Comparison of ENCODE assay signal across 23 mouse cellular contexts in the genomic region with DNA sequence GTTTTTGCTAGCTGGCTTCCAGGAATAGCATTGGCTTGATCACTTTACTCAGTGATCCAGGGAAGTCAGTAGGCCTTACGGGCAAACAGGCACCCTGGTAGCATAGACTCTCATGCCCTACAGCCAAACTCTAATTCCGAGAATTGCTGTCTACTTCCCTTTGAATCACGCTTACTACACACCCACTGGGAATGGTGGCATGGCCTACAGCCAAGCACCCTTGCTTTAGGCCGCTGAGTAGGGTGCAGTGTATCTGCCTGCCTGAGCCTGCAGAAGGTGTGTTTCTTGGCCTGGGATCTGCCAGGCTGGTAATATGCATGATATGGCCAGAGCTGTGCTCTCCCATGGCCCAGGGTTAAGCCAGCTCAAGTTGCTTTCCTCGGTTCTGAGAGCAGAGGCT. TPM values are rescaled to one million over a fixed set of nuclear protein-coding genes. Genes with fewer than 3 reads are reported as not detected.
DNase-seq lines count a peak whose midpoint lies in the region; ATAC-seq and TF ChIP-seq lines count a peak whose summit lies in the region.
"Had no signal": no experiment of that assay in that cellular context is flagged by ENCODE, and none has a peak within 500 bp of the region (broad histone marks: within the 10 kb centered on the region; RNA-seq: fewer than 3 reads in every experiment).

No protein-coding gene starts in this region.

- ATAC-seq in kidney, embryonic 16.5 days (ENCODE audit: low FRiP score, low TSS enrichment) = no peak
- no peak for ATAC-seq in midbrain, postnatal 0 days (ENCODE audit: low FRiP score)
- no peak for ATAC-seq in heart, embryonic 11.5 days (replicated peaks; ENCODE audit: insufficient number of reproducible peaks, low FRiP score, low TSS enrichment)
- ATAC-seq: forebrain, embryonic 15.5 days; hindbrain, embryonic 16.5 days; intestine, embryonic 16.5 days; lung, postnatal 0 days; midbrain, embryonic 13.5 days had no signal

- H3K9ac ChIP-seq in kidney, embryonic 16.5 days (replicated peaks; ENCODE audit: low read length) = no peak overlapping the region
- H3K9ac ChIP-seq in midbrain, postnatal 0 days (replicated peaks; ENCODE audit: low read length, poor library complexity, severe bottlenecking) = no peak overlapping the region
- H3K9ac ChIP-seq in heart, embryonic 11.5 days (ENCODE audit: low read depth, low read length) = no peak overlapping the region
- H3K9ac ChIP-seq: embryonic facial prominence, embryonic 12.5 days; forebrain, embryonic 15.5 days; heart, embryonic 15.5 days; liver, embryonic 15.5 days; midbrain, embryonic 13.5 days had no signal

- no peak overlapping the region for H3K4me3 ChIP-seq in kidney, embryonic 16.5 days (ENCODE audit: low read length)
- H3K4me3 ChIP-seq in midbrain, postnatal 0 days (ENCODE audit: low read depth, low read length) = no peak overlapping the region
- H3K4me3 ChIP-seq in heart, embryonic 11.5 days (ENCODE audit: low read depth, low read length) = no peak overlapping the region
- H3K4me3 ChIP-seq: embryonic facial prominence, embryonic 12.5 days; erythroblast, embryonic 14.5 days; forebrain, embryonic 15.5 days; heart, adult 2 months; heart, embryonic 15.5 days; left cerebral cortex, adult 2 months; liver, embryonic 15.5 days; midbrain, embryonic 13.5 days had no signal

- no peak overlapping the region for H3K27ac ChIP-seq in kidney, embryonic 16.5 days (ENCODE audit: low read length)
- no peak overlapping the region for H3K27ac ChIP-seq in midbrain, postnatal 0 days (ENCODE audit: low read depth, low read length)
- no peak overlapping the region for H3K27ac ChIP-seq in heart, embryonic 11.5 days (ENCODE audit: low read depth, low read length)
- H3K27ac ChIP-seq: embryonic facial prominence, embryonic 12.5 days; forebrain, embryonic 15.5 days; heart, adult 2 months; heart, embryonic 15.5 days; left cerebral cortex, adult 2 months; liver, embryonic 15.5 days; midbrain, embryonic 13.5 days had no signal

- H3K36me3 ChIP-seq in kidney, embryonic 16.5 days (ENCODE audit: insufficient read depth, low read length) = no peaks in the 10 kb centered on the region
- no peaks in the 10 kb centered on the region for H3K36me3 ChIP-seq in midbrain, postnatal 0 days (ENCODE audit: insufficient read depth, low read length)
- H3K36me3 ChIP-seq in heart, embryonic 11.5 days (ENCODE audit: control insufficient read depth, insufficient read depth, low read length) = no peaks in the 10 kb centered on the region
- H3K36me3 ChIP-seq: embryonic facial prominence, embryonic 12.5 days; forebrain, embryonic 15.5 days; heart, embryonic 15.5 days; liver, embryonic 15.5 days; midbrain, embryonic 13.5 days had no signal

- peaks cover 5% of the 10 kb centered on the region; the same call in 1 of the 2 replicates for H3K4me1 ChIP-seq in kidney, embryonic 16.5 days (ENCODE audit: insufficient read depth, low read length)
- H3K4me1 ChIP-seq in midbrain, postnatal 0 days (ENCODE audit: insufficient read depth, low read length) = no peaks in the 10 kb centered on the region
- H3K4me1 ChIP-seq in heart, embryonic 11.5 days (ENCODE audit: control insufficient read depth, insufficient read depth, low read length) = peaks cover 11% of the 10 kb centered on the region; the same call in 1 of the 2 replicates
- H3K4me1 ChIP-seq: embryonic facial prominence, embryonic 12.5 days; forebrain, embryonic 15.5 days had no signal

- no peak for TF ChIP-seq CTCF in midbrain, postnatal 0 days (IDR thresholded peaks at IDR 0.05)

- WGBS in kidney, embryonic 16.5 days = 81% methylated on average over 5 of the region's 5 CpGs
- WGBS in midbrain, postnatal 0 days = 79% methylated on average over 5 of the region's 5 CpGs
- WGBS in heart, embryonic 11.5 days (ENCODE audit: insufficient replicate concordance) = 78% methylated on average over 5 of the region's 5 CpGs

- no peaks in the 10 kb centered on the region for H3K27me3 ChIP-seq in kidney, embryonic 16.5 days (ENCODE audit: insufficient read depth, low read length)
- no peaks in the 10 kb centered on the region; the same call in 1 of the 2 replicates for H3K27me3 ChIP-seq in midbrain, postnatal 0 days (ENCODE audit: insufficient read depth, low read length)
- H3K27me3 ChIP-seq in heart, embryonic 11.5 days (ENCODE audit: control insufficient read depth, insufficient read depth, low read length) = no peaks in the 10 kb centered on the region; the same call in none of the 2 replicates
- H3K27me3 ChIP-seq: forebrain, embryonic 15.5 days; heart, embryonic 15.5 days had no signal

- no peaks in the 10 kb centered on the region for H3K9me3 ChIP-seq in kidney, embryonic 16.5 days (ENCODE audit: low read length)
- H3K9me3 ChIP-seq in midbrain, postnatal 0 days (ENCODE audit: low read length) = no peaks in the 10 kb centered on the region
- no peaks in the 10 kb centered on the region for H3K9me3 ChIP-seq in heart, embryonic 11.5 days (replicated peaks; ENCODE audit: control insufficient read depth, low read length)
- H3K9me3 ChIP-seq: embryonic facial prominence, embryonic 12.5 days; forebrain, embryonic 15.5 days; heart, embryonic 15.5 days; liver, embryonic 15.5 days; midbrain, embryonic 13.5 days had no signal

- H3K4me2 ChIP-seq in kidney, embryonic 16.5 days (replicated peaks; ENCODE audit: low read depth, low read length) = no peak overlapping the region
- H3K4me2 ChIP-seq in midbrain, postnatal 0 days (ENCODE audit: low read depth, low read length, poor library complexity, severe bottlenecking) = no peak overlapping the region
- H3K4me2 ChIP-seq in heart, embryonic 11.5 days = no peak overlapping the region
- H3K4me2 ChIP-seq: embryonic facial prominence, embryonic 12.5 days; forebrain, embryonic 15.5 days; heart, embryonic 15.5 days; liver, embryonic 15.5 days; midbrain, embryonic 13.5 days had no signal

- DNase-seq in kidney, adult 18-20 months = peak; percentile 42
- DNase-seq in urinary bladder, postnatal 14 days (ENCODE audit: low spot score) = peak; percentile 35
- DNase-seq in urinary bladder, postnatal 10 days (ENCODE audit: low spot score) = no peak
- peak; percentile 96 for DNase-seq in gonadal fat pad, adult 2 months (ENCODE audit: low read depth)
- DNase-seq in midbrain, postnatal 0 days (ENCODE audit: low spot score) = no peak
- DNase-seq: cerebellum, adult 11 months; cerebellum, postnatal 10 days; heart, adult 2 months; layer of hippocampus, adult 9-11 months; left cerebral cortex, postnatal 4 days; thymus, postnatal 14 days had no signal

RNA-seq across cellular contexts. Expression of a gene that starts 3.1 kb away (rescaled TPM):
- polyA plus RNA-seq in kidney, embryonic 16.5 days (2015; fragmentation: Nextera tagmentation; extraction: Ambion mirVana) = 5.6 and 9.5 TPM in 2 replicates
- polyA plus RNA-seq in gonadal fat pad, adult 2 months (2012; rRNA removed) = 16.2 and 16.6 TPM in 2 replicates
- 35.5 and 44.1 TPM in 2 replicates for total RNA-seq in midbrain, postnatal 0 days (2014; rRNA removed)
- polyA plus RNA-seq in midbrain, postnatal 0 days (2015; fragmentation: Nextera tagmentation; extraction: Ambion mirVana) = 17.6 and 20.3 TPM in 2 replicates
- polyA plus RNA-seq in heart, embryonic 11.5 days (2014; fragmentation: Nextera tagmentation; extraction: Ambion mirVana) = 4.2 and 5.2 TPM in 2 replicates

RNA-seq across cellular contexts. Expression of a gene that starts 14.9 kb away (rescaled TPM):
- polyA plus RNA-seq in kidney, embryonic 16.5 days (2015; fragmentation: Nextera tagmentation; extraction: Ambion mirVana) = 22.6 and 25.0 TPM in 2 replicates
- 20.1 and 20.9 TPM in 2 replicates for polyA plus RNA-seq in gonadal fat pad, adult 2 months (2012; rRNA removed)
- total RNA-seq in midbrain, postnatal 0 days (2014; rRNA removed) = 10.3 and 12.8 TPM in 2 replicates
- 12.6 and 13.6 TPM in 2 replicates for polyA plus RNA-seq in midbrain, postnatal 0 days (2015; fragmentation: Nextera tagmentation; extraction: Ambion mirVana)
- 12.7 and 14.2 TPM in 2 replicates for polyA plus RNA-seq in heart, embryonic 11.5 days (2014; fragmentation: Nextera tagmentation; extraction: Ambion mirVana)
- polyA plus RNA-seq: erythroblast, embryonic 14.5 days had no signal

RNA-seq across cellular contexts. Expression of a gene that starts 44.7 kb away (rescaled TPM):
- 217 and 219 TPM in 2 replicates for polyA plus RNA-seq in kidney, embryonic 16.5 days (2015; fragmentation: Nextera tagmentation; extraction: Ambion mirVana)
- 131 and 143 TPM in 2 replicates for polyA plus RNA-seq in gonadal fat pad, adult 2 months (2012; rRNA removed)
- total RNA-seq in midbrain, postnatal 0 days (2014; rRNA removed) = 284 and 301 TPM in 2 replicates
- polyA plus RNA-seq in midbrain, postnatal 0 days (2015; fragmentation: Nextera tagmentation; extraction: Ambion mirVana) = 161 and 166 TPM in 2 replicates
- polyA plus RNA-seq in heart, embryonic 11.5 days (2014; fragmentation: Nextera tagmentation; extraction: Ambion mirVana) = 166 and 173 TPM in 2 replicates

Comparison
In these comparisons a context has a peak if more than half of its experiments do, and no peak if none do; other contexts are left out.
1. DNase-seq: peak in kidney, adult 18-20 months (single experiment), urinary bladder, postnatal 14 days (single experiment) and gonadal fat pad, adult 2 months (single experiment); none in urinary bladder, postnatal 10 days (single experiment) and midbrain, postnatal 0 days (single experiment).